Mouse (Mus musculus): Measurements from ENCODE around the gene Ccdc134. TPM values are rescaled to one million over a fixed set of nuclear protein-coding genes. Genes with fewer than 3 reads are reported as not detected.

Ccdc134 gene
- polyA plus RNA-seq, 1 experiment from 2014 or later, result 27.6 TPM

DNA sequence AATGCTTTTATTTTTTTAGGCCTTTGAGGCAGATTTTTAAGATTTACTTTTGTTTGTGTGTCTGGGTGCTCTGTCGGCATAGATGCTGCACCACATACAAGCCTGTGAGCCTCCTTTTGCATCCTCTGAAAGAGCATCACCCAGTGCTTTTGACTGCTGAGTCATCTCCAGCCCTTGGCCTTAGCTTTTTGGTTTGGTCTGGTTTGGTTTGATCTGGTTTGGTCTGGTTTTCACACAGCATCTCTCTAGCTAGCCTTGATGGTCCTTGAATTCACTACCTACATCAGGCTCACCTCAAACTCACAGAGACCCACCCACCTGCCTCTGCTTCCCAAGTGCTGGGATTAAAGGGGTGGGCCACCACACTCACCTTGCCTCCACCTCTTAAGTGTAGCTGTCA lies 60.2 kb downstream of the Ccdc134 start:
- Histone ChIP-seq H3K9me3 (replicated peaks) (no peaks in the 10 kb centered on the region), H3K9ac (no peak overlapping the region), H3K27ac (replicated peaks) (no peak overlapping the region), H3K4me1 (no peaks in the 10 kb centered on the region), H3K4me2 (replicated peaks) (no peak overlapping the region), H3K27me3 (no peaks in the 10 kb centered on the region), H3K36me3 (peaks cover 93% of the 10 kb centered on the region), H3K4me3 (replicated peaks) (no peak overlapping the region)
- WGBS, result 77% methylated on average over 1 of the region's 1 CpGs
- no peak for ATAC-seq (ENCODE audit: insufficient number of reproducible peaks, low FRiP score, low TSS enrichment, low read depth)

- Histone ChIP-seq H3K4me2 (replicated peaks) (no peak overlapping the region), H3K27me3 (no peaks in the 10 kb centered on the region), H3K27ac (replicated peaks) (no peak overlapping the region), H3K4me1 (no peaks in the 10 kb centered on the region), H3K9me3 (replicated peaks) (no peaks in the 10 kb centered on the region), H3K4me3 (replicated peaks) (no peak overlapping the region), H3K9ac (no peak overlapping the region), H3K36me3 (peaks cover 93% of the 10 kb centered on the region)
- WGBS, result 96% methylated on average over 10 of the region's 10 CpGs
- ATAC-seq (ENCODE audit: insufficient number of reproducible peaks, low FRiP score, low TSS enrichment, low read depth), result no peak
Measured at GRCm38 (mm10) chr15:82188481-82189240, 60.9 kb downstream of the Ccdc134 start.

Other genes with a start within 250 kb of the Ccdc134 start
- 64.2 and 65.3 TPM in 2 replicates for gene Polr3h, start 201.7 kb upstream of the Ccdc134 start, polyA plus RNA-seq (2015; fragmentation: Nextera tagmentation; extraction: Ambion mirVana)
- gene Csdc2, start 191.2 kb upstream of the Ccdc134 start, polyA plus RNA-seq (2015; fragmentation: Nextera tagmentation; extraction: Ambion mirVana), result 17.5 and 19.3 TPM in 2 replicates
- 35.9 and 39.6 TPM in 2 replicates for gene Pmm1, start 167.0 kb upstream of the Ccdc134 start, polyA plus RNA-seq (2015; fragmentation: Nextera tagmentation; extraction: Ambion mirVana)
- not detected in 2 replicates for gene 1700029P11Rik, start 147.4 kb upstream of the Ccdc134 start, polyA plus RNA-seq (2015; fragmentation: Nextera tagmentation; extraction: Ambion mirVana)
- gene Xrcc6, start 140.1 kb upstream of the Ccdc134 start, polyA plus RNA-seq (2015; fragmentation: Nextera tagmentation; extraction: Ambion mirVana), result 75.5 and 82.1 TPM in 2 replicates
- gene Desi1, start 94.1 kb upstream of the Ccdc134 start, polyA plus RNA-seq (2015; fragmentation: Nextera tagmentation; extraction: Ambion mirVana), result 29.3 and 29.8 TPM in 2 replicates
- gene Snu13, start 80.3 kb upstream of the Ccdc134 start, polyA plus RNA-seq (2015; fragmentation: Nextera tagmentation; extraction: Ambion mirVana), result 246 and 260 TPM in 2 replicates
- gene 4930407I10Rik, start 68.8 kb upstream of the Ccdc134 start, polyA plus RNA-seq (2015; fragmentation: Nextera tagmentation; extraction: Ambion mirVana), result not detected in 2 replicates
- 0.04 and 0.11 TPM in 2 replicates for gene Mei1, start 57.9 kb upstream of the Ccdc134 start, polyA plus RNA-seq (2015; fragmentation: Nextera tagmentation; extraction: Ambion mirVana)
- 159 and 162 TPM in 2 replicates for gene Srebf2, start 19.3 kb downstream of the Ccdc134 start, polyA plus RNA-seq (2015; fragmentation: Nextera tagmentation; extraction: Ambion mirVana)
- gene Shisa8, start 84.9 kb downstream of the Ccdc134 start, polyA plus RNA-seq (2015; fragmentation: Nextera tagmentation; extraction: Ambion mirVana), result 1.5 and 2.9 TPM in 2 replicates
- 0.58 and 0.61 TPM in 2 replicates for gene Tnfrsf13c, start 96.4 kb downstream of the Ccdc134 start, polyA plus RNA-seq (2015; fragmentation: Nextera tagmentation; extraction: Ambion mirVana)
- 57.7 and 60.9 TPM in 2 replicates for gene Cenpm, start 116.8 kb downstream of the Ccdc134 start, polyA plus RNA-seq (2015; fragmentation: Nextera tagmentation; extraction: Ambion mirVana)
- gene 1500009C09Rik, start 124.5 kb downstream of the Ccdc134 start, polyA plus RNA-seq (2015; fragmentation: Nextera tagmentation; extraction: Ambion mirVana), result not detected in 2 replicates
- 17.1 and 18.7 TPM in 2 replicates for gene Sept3, start 147.0 kb downstream of the Ccdc134 start, polyA plus RNA-seq (2015; fragmentation: Nextera tagmentation; extraction: Ambion mirVana)
- gene Wbp2nl, start 171.0 kb downstream of the Ccdc134 start, polyA plus RNA-seq (2015; fragmentation: Nextera tagmentation; extraction: Ambion mirVana), result 0.20 TPM in 1 of 2 replicates, not detected in the other
- gene Naga, start 211.0 kb downstream of the Ccdc134 start, polyA plus RNA-seq (2015; fragmentation: Nextera tagmentation; extraction: Ambion mirVana), result 64.8 and 65.9 TPM in 2 replicates
- gene Pheta2, start 211.0 kb downstream of the Ccdc134 start, polyA plus RNA-seq (2015; fragmentation: Nextera tagmentation; extraction: Ambion mirVana), result 23.8 and 24.9 TPM in 2 replicates
- 264 and 279 TPM in 2 replicates for gene Smdt1, start 211.0 kb downstream of the Ccdc134 start, polyA plus RNA-seq (2015; fragmentation: Nextera tagmentation; extraction: Ambion mirVana)
- 314 and 320 TPM in 2 replicates for gene Ndufa6, start 226.4 kb downstream of the Ccdc134 start, polyA plus RNA-seq (2015; fragmentation: Nextera tagmentation; extraction: Ambion mirVana)

Measured in embryonic facial prominence, embryonic 15.5 days (tissue).